Mouse (Mus musculus): Measurements from ENCODE around the gene Zfp462. TPM values are rescaled to one million over a fixed set of nuclear protein-coding genes. Genes with fewer than 3 reads are reported as not detected.

Zfp462 gene
- polyA plus RNA-seq, 1 experiment from 2014 or later, result 34.8 TPM

DNA sequence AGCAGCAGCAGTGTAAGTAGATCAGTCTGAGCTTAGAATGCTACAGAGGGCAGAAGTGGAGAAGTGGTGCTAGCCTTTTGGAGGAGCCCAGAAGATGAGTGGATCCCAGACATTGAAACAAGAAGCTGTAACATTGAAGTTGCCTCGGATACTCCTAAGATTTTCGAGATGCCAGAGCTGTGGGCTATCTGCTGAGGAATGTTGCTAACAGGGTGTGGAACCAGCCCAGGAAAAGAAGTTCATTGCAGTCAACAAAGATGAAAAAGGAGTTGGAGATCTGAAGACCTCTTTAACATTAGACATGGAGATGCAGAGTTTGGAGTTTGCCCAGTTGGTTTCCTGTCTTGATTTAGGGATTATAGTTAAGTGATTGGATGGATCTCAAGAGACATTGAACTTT, 51.2 kb downstream of the Zfp462 start:
- Histone ChIP-seq H3K4me1 (replicated peaks; ENCODE audit: control insufficient read depth, insufficient read depth, low read length) (no peaks in the 10 kb centered on the region), H3K27me3 (ENCODE audit: control insufficient read depth, insufficient read depth, low read length) (no peaks in the 10 kb centered on the region), H3K4me2 (replicated peaks; ENCODE audit: low read depth, low read length) (no peak overlapping the region), H3K9ac (ENCODE audit: low read depth, low read length) (no peak overlapping the region), H3K27ac (ENCODE audit: low read depth, low read length) (no peak overlapping the region), H3K9me3 (ENCODE audit: control insufficient read depth, low read length) (no peaks in the 10 kb centered on the region), H3K36me3 (ENCODE audit: control insufficient read depth, insufficient read depth, low read length) (no peaks in the 10 kb centered on the region), H3K4me3 (ENCODE audit: low read depth, low read length) (no peak overlapping the region)
- DNase-seq (ENCODE audit: low spot score) (no peak), ATAC-seq (ENCODE audit: low FRiP score) (no peak)
- WGBS, result 95% methylated on average over 2 of the region's 2 CpGs

- Histone ChIP-seq H3K27me3 (ENCODE audit: control insufficient read depth, insufficient read depth, low read length) (no peaks in the 10 kb centered on the region), H3K4me1 (replicated peaks; ENCODE audit: control insufficient read depth, insufficient read depth, low read length) (no peaks in the 10 kb centered on the region), H3K9ac (ENCODE audit: low read depth, low read length) (no peak overlapping the region), H3K36me3 (ENCODE audit: control insufficient read depth, insufficient read depth, low read length) (no peaks in the 10 kb centered on the region), H3K4me2 (replicated peaks; ENCODE audit: low read depth, low read length) (no peak overlapping the region), H3K27ac (ENCODE audit: low read depth, low read length) (no peak overlapping the region), H3K9me3 (ENCODE audit: control insufficient read depth, low read length) (no peaks in the 10 kb centered on the region), H3K4me3 (ENCODE audit: low read depth, low read length) (no peak overlapping the region)
- WGBS, result 86% methylated on average over 9 of the region's 9 CpGs
- no peak for DNase-seq (ENCODE audit: low spot score)
- no peak for ATAC-seq (ENCODE audit: low FRiP score)
Observed at GRCm38 (mm10) chr4:54998146-54998841, 53.4 kb downstream of the Zfp462 start.

- H3K4me3 ChIP-seq (ENCODE audit: low read depth, low read length), result no peak overlapping the region
- no peak for ATAC-seq (ENCODE audit: low FRiP score)
- no peaks in the 10 kb centered on the region for H3K4me1 ChIP-seq (replicated peaks; ENCODE audit: control insufficient read depth, insufficient read depth, low read length)
- no peaks in the 10 kb centered on the region for H3K36me3 ChIP-seq (ENCODE audit: control insufficient read depth, insufficient read depth, low read length)
- no peak overlapping the region for H3K4me2 ChIP-seq (replicated peaks; ENCODE audit: low read depth, low read length)
- no peak overlapping the region for H3K27ac ChIP-seq (ENCODE audit: low read depth, low read length)
- no peaks in the 10 kb centered on the region for H3K27me3 ChIP-seq (ENCODE audit: control insufficient read depth, insufficient read depth, low read length)
- no peak overlapping the region for H3K9ac ChIP-seq (ENCODE audit: low read depth, low read length)
- DNase-seq (ENCODE audit: low spot score), result no peak
- 94% methylated on average over 5 of the region's 5 CpGs for WGBS
- no peaks in the 10 kb centered on the region for H3K9me3 ChIP-seq (ENCODE audit: control insufficient read depth, low read length)
Observed at GRCm38 (mm10) chr4:54999556-54999955, 54.7 kb downstream of the Zfp462 start.

DNA sequence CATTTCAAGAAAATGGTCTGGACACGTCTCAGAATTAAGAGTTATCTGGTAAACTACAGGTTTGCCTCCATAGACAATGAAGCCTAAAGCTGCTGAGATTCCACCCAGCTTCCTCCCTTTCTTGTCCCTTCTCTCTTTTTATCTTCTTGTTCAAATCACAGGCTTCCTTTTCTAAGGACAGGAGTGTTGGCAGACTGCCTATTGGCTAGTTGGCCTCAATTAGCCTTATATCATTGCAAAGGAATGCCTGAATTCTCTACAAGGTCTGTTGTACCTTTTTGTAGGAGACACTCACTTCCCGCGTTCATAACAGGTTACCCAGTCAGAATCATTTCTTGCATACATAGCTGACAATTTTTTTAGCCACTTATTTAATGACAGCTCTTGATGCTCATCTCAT, 56.5 kb downstream of the Zfp462 start:
- Histone ChIP-seq H3K4me2 (replicated peaks; ENCODE audit: low read depth, low read length) (no peak overlapping the region), H3K9me3 (ENCODE audit: control insufficient read depth, low read length) (no peaks in the 10 kb centered on the region), H3K27me3 (ENCODE audit: control insufficient read depth, insufficient read depth, low read length) (no peaks in the 10 kb centered on the region), H3K36me3 (ENCODE audit: control insufficient read depth, insufficient read depth, low read length) (no peaks in the 10 kb centered on the region), H3K9ac (ENCODE audit: low read depth, low read length) (no peak overlapping the region), H3K4me3 (ENCODE audit: low read depth, low read length) (no peak overlapping the region), H3K27ac (ENCODE audit: low read depth, low read length) (no peak overlapping the region), H3K4me1 (replicated peaks; ENCODE audit: control insufficient read depth, insufficient read depth, low read length) (peaks cover 6% of the 10 kb centered on the region)
- ATAC-seq (ENCODE audit: low FRiP score), result no peak
- 94% methylated on average over 3 of the region's 3 CpGs for WGBS
- no peak for DNase-seq (ENCODE audit: low spot score)

DNA sequence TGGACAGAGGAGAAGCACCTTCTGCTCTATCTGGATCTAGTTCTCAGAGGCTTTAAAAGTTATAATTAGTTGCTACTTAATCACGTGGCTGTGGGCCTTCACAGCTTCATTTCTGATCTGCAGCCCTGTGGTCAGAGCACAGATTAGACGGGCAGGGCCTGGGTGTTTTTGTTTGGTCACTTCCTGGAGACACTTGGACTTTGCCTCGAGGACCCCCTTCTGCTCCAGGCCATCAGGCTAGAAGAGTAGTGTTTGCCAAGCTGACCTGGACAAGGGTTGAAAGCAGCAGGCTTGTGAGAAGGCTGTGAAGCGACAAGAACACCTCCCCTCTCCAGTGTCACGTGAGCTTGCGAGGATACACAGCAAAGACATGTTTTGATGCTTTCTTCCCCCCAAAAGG, 58.3 kb downstream of the Zfp462 start:
- Histone ChIP-seq H3K4me2 (replicated peaks; ENCODE audit: low read depth, low read length) (no peak overlapping the region), H3K9ac (ENCODE audit: low read depth, low read length) (no peak overlapping the region), H3K4me1 (replicated peaks; ENCODE audit: control insufficient read depth, insufficient read depth, low read length) (peaks cover 6% of the 10 kb centered on the region), H3K36me3 (ENCODE audit: control insufficient read depth, insufficient read depth, low read length) (peaks cover 9% of the 10 kb centered on the region; the same call in 1 of the 2 replicates), H3K27ac (ENCODE audit: low read depth, low read length) (no peak overlapping the region), H3K27me3 (ENCODE audit: control insufficient read depth, insufficient read depth, low read length) (no peaks in the 10 kb centered on the region), H3K9me3 (ENCODE audit: control insufficient read depth, low read length) (no peaks in the 10 kb centered on the region), H3K4me3 (ENCODE audit: low read depth, low read length) (no peak overlapping the region)
- WGBS, result 80% methylated on average over 6 of the region's 6 CpGs
- no peak for DNase-seq (ENCODE audit: low spot score)
- ATAC-seq (ENCODE audit: low FRiP score), result no peak

- Histone ChIP-seq H3K27ac (ENCODE audit: low read depth, low read length) (peak overlapping the region; percentile 88), H3K9me3 (ENCODE audit: control insufficient read depth, low read length) (no peaks in the 10 kb centered on the region), H3K4me2 (replicated peaks; ENCODE audit: low read depth, low read length) (peak overlapping the region; percentile 19; the same call in 1 of the 2 replicates), H3K9ac (ENCODE audit: low read depth, low read length) (peak overlapping the region; percentile 32; the same call in 1 of the 2 replicates), H3K4me1 (replicated peaks; ENCODE audit: control insufficient read depth, insufficient read depth, low read length) (peaks cover 6% of the 10 kb centered on the region), H3K36me3 (ENCODE audit: control insufficient read depth, insufficient read depth, low read length) (peaks cover 25% of the 10 kb centered on the region), H3K4me3 (ENCODE audit: low read depth, low read length) (no peak overlapping the region), H3K27me3 (ENCODE audit: control insufficient read depth, insufficient read depth, low read length) (no peaks in the 10 kb centered on the region)
- ATAC-seq (ENCODE audit: low FRiP score) (peak; percentile 76), DNase-seq (ENCODE audit: low spot score) (peak; percentile 52)
- WGBS, result 11% methylated on average over 4 of the region's 4 CpGs
Observed at GRCm38 (mm10) chr4:55005066-55005465, 60.2 kb downstream of the Zfp462 start.

DNA sequence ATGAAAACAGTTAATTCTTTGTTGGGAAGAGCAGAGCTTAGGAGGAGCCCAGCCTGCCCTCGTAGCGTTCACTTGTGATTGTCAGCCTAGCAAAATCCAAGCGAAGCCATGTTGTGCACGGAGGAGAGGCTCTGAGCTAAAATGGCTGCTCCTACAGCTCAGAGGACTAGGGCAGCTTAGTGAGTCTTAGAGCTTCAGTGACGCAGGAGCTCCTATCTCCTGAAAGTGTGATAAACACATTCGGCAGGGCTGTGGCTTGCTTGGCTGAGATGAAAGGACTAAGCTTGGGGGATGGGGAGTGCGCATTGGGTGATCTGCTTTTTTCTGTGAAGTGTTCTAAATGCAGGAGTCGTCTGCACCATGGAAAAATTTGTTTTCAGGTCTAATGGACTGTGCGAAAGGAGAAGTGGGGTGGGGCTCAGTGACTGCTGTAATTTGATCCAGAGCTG, 60.7 kb downstream of the Zfp462 start:
- Histone ChIP-seq H3K4me1 (replicated peaks; ENCODE audit: control insufficient read depth, insufficient read depth, low read length) (peaks cover 6% of the 10 kb centered on the region), H3K27me3 (ENCODE audit: control insufficient read depth, insufficient read depth, low read length) (no peaks in the 10 kb centered on the region), H3K27ac (ENCODE audit: low read depth, low read length) (peak overlapping the region; percentile 88), H3K36me3 (ENCODE audit: control insufficient read depth, insufficient read depth, low read length) (peaks cover 27% of the 10 kb centered on the region), H3K4me3 (ENCODE audit: low read depth, low read length) (no peak overlapping the region), H3K4me2 (replicated peaks; ENCODE audit: low read depth, low read length) (peak overlapping the region; percentile 19), H3K9me3 (ENCODE audit: control insufficient read depth, low read length) (no peaks in the 10 kb centered on the region), H3K9ac (ENCODE audit: low read depth, low read length) (peak overlapping the region; percentile 32; the same call in 1 of the 2 replicates)
- DNase-seq (ENCODE audit: low spot score) (peak; percentile 64), ATAC-seq (ENCODE audit: low FRiP score) (peak; percentile 81)
- WGBS, result 12% methylated on average over 9 of the region's 9 CpGs

DNA sequence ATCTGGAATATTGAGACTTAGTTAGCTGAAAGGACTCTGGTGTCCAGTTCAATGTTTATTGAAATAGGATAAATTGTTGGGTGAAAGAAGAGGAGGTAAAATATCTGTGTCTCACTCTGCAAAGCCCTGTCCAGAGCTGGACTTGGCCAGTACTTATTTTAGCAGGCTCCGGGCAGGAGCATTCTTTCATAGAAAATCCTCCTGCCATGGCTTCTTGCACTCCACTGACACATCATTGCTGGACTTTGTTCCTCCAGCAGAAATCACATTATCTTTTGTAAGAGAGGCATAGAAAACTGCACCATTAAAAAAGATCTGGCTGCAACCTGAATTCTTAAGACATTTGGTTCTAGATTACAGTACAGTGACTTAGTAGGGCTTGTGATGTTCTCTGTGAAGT, 61.2 kb downstream of the Zfp462 start:
- Histone ChIP-seq H3K4me3 (ENCODE audit: low read depth, low read length) (no peak overlapping the region), H3K27ac (ENCODE audit: low read depth, low read length) (peak overlapping the region; percentile 88), H3K36me3 (ENCODE audit: control insufficient read depth, insufficient read depth, low read length) (peaks cover 27% of the 10 kb centered on the region), H3K4me1 (replicated peaks; ENCODE audit: control insufficient read depth, insufficient read depth, low read length) (peaks cover 6% of the 10 kb centered on the region), H3K4me2 (replicated peaks; ENCODE audit: low read depth, low read length) (no peak overlapping the region), H3K9ac (ENCODE audit: low read depth, low read length) (no peak overlapping the region), H3K9me3 (ENCODE audit: control insufficient read depth, low read length) (no peaks in the 10 kb centered on the region), H3K27me3 (ENCODE audit: control insufficient read depth, insufficient read depth, low read length) (no peaks in the 10 kb centered on the region)
- DNase-seq (ENCODE audit: low spot score), result no peak
- 34% methylated on average over 1 of the region's 1 CpGs for WGBS
- no peak for ATAC-seq (ENCODE audit: low FRiP score)

GRCm38 (mm10) chr4:55008616-55009015, 63.8 kb downstream of the Zfp462 start:
- no peaks in the 10 kb centered on the region for H3K27me3 ChIP-seq (ENCODE audit: control insufficient read depth, insufficient read depth, low read length)
- no peaks in the 10 kb centered on the region for H3K9me3 ChIP-seq (ENCODE audit: control insufficient read depth, low read length)
- 96% methylated on average over 14 of the region's 14 CpGs for WGBS
- H3K4me1 ChIP-seq (replicated peaks; ENCODE audit: control insufficient read depth, insufficient read depth, low read length), result peaks cover 6% of the 10 kb centered on the region
- peaks cover 43% of the 10 kb centered on the region for H3K36me3 ChIP-seq (ENCODE audit: control insufficient read depth, insufficient read depth, low read length)
- no peak overlapping the region for H3K4me3 ChIP-seq (ENCODE audit: low read depth, low read length)
- ATAC-seq (ENCODE audit: low FRiP score), result no peak
- H3K27ac ChIP-seq (ENCODE audit: low read depth, low read length), result no peak overlapping the region
- H3K4me2 ChIP-seq (replicated peaks; ENCODE audit: low read depth, low read length), result no peak overlapping the region
- no peak overlapping the region for H3K9ac ChIP-seq (ENCODE audit: low read depth, low read length)
- no peak for DNase-seq (ENCODE audit: low spot score)
